Mouse (Mus musculus): ENCODE data around the gene Snx29. TPM values are rescaled to one million over a fixed set of nuclear protein-coding genes. Genes with fewer than 3 reads are reported as not detected.
"Not testable (repeated sequence)": the region's sequence is repeated elsewhere in the genome, so short reads cannot be mapped to it uniquely, and the experiment has no call there.

Gene Snx29
- 10 to 100 TPM; 32.1 to 33.4 TPM for total RNA-seq (2021)

GRCm38 (mm10) chr16:11322409-11323323 lies at the start of gene Snx29:
Gene Snx29, plus strand, starts transcription at chr16:11322908.
- DNase-seq (ENCODE audit: extremely low spot score in 1 of 2, low spot score in 2 of 2), result peak; percentile 96 to 98
- intact Hi-C loops (cut with DNase I), result loop anchor here (5.0 kb wide), 1 partner anchor 95 kb away; no protein-coding TSS in a partner anchor

- intact Hi-C loops (cut with DNase I), result no loop called here
- DNase-seq (ENCODE audit: extremely low spot score in 1 of 2, low spot score in 2 of 2), result no peak
These were observed 45.8 kb upstream of the Snx29 start for GRCm38 (mm10) chr16:11276888-11277287.

- intact Hi-C loops (cut with DNase I), result no loop called here
- no peak for DNase-seq (ENCODE audit: extremely low spot score in 1 of 2, low spot score in 2 of 2)
These were observed 43.9 kb upstream of the Snx29 start for GRCm38 (mm10) chr16:11278778-11279177.

- intact Hi-C loops (cut with DNase I), result no loop called here
- DNase-seq (ENCODE audit: extremely low spot score in 1 of 2, low spot score in 2 of 2), result peak; percentile 8 to 26
These were observed 40.0 kb upstream of the Snx29 start for GRCm38 (mm10) chr16:11282655-11283232.

- intact Hi-C loops (cut with DNase I), result no loop called here
- DNase-seq (ENCODE audit: extremely low spot score in 1 of 2, low spot score in 2 of 2), result no peak
These were observed 37.8 kb upstream of the Snx29 start for GRCm38 (mm10) chr16:11284881-11285280.

- no peak for DNase-seq (ENCODE audit: extremely low spot score in 1 of 2, low spot score in 2 of 2)
- intact Hi-C loops (cut with DNase I), result no loop called here
These were observed 36.8 kb upstream of the Snx29 start for GRCm38 (mm10) chr16:11285949-11286348.

- intact Hi-C loops (cut with DNase I), result not testable (repeated sequence)
These were observed 33.8 kb upstream of the Snx29 start for GRCm38 (mm10) chr16:11288873-11289272.

GRCm38 (mm10) chr16:11295583-11295982 lies 27.1 kb upstream of the Snx29 start:
- intact Hi-C loops (cut with DNase I); DNase-seq (ENCODE audit: extremely low spot score in 1 of 2, low spot score in 2 of 2): not testable (repeated sequence)

More at GRCm38 (mm10) chr16:11288873-11289272, 33.8 kb upstream of the Snx29 start:
- DNase-seq (ENCODE audit: extremely low spot score in 1 of 2, low spot score in 2 of 2), result not testable (repeated sequence)

GRCm38 (mm10) chr16:11297700-11298099 lies 25.0 kb upstream of the Snx29 start:
- peak in 1 of 2 experiments; percentile 34 for DNase-seq (ENCODE audit: extremely low spot score in 1 of 2, low spot score in 2 of 2)
- intact Hi-C loops (cut with DNase I), result not testable (repeated sequence)

GRCm38 (mm10) chr16:11303741-11304140 lies 19.0 kb upstream of the Snx29 start:
- no peak for DNase-seq (ENCODE audit: extremely low spot score in 1 of 2, low spot score in 2 of 2)
- intact Hi-C loops (cut with DNase I), result no loop called here

GRCm38 (mm10) chr16:11305531-11305930 lies 17.2 kb upstream of the Snx29 start:
- intact Hi-C loops (cut with DNase I), result no loop called here
- DNase-seq (ENCODE audit: extremely low spot score in 1 of 2, low spot score in 2 of 2), result no peak

- intact Hi-C loops (cut with DNase I), result no loop called here
These were observed 9.2 kb upstream of the Snx29 start, which contains the start of gene Tnfrsf17 for GRCm38 (mm10) chr16:11313512-11313911. Gene Tnfrsf17, plus strand, starts transcription at chr16:11313812.

GRCm38 (mm10) chr16:11315786-11316320 lies 6.9 kb upstream of the Snx29 start:
- no peak for DNase-seq (ENCODE audit: extremely low spot score in 1 of 2, low spot score in 2 of 2)
- intact Hi-C loops (cut with DNase I), result no loop called here

More at GRCm38 (mm10) chr16:11313512-11313911, 9.2 kb upstream of the Snx29 start, which contains the start of gene Tnfrsf17:
- DNase-seq (ENCODE audit: extremely low spot score in 1 of 2, low spot score in 2 of 2), result no peak

- no peak for DNase-seq (ENCODE audit: extremely low spot score in 1 of 2, low spot score in 2 of 2)
- intact Hi-C loops (cut with DNase I), result no loop called here
These were observed 6.0 kb upstream of the Snx29 start for GRCm38 (mm10) chr16:11316748-11317147.

- DNase-seq (ENCODE audit: extremely low spot score in 1 of 2, low spot score in 2 of 2), result peak in 1 of 2 experiments; percentile 26
- intact Hi-C loops (cut with DNase I), result no loop called here
These were observed 5.4 kb upstream of the Snx29 start for GRCm38 (mm10) chr16:11317324-11317723.

- DNase-seq (ENCODE audit: extremely low spot score in 1 of 2, low spot score in 2 of 2), result no peak
- intact Hi-C loops (cut with DNase I), result loop anchor here (5.0 kb wide), 1 partner anchor 94 kb away; no protein-coding TSS in a partner anchor
These were observed 780 bp downstream of the Snx29 start for GRCm38 (mm10) chr16:11323324-11324051.

GRCm38 (mm10) chr16:11330081-11330800 lies 7.5 kb downstream of the Snx29 start:
- no peak for DNase-seq (ENCODE audit: extremely low spot score in 1 of 2, low spot score in 2 of 2)
- intact Hi-C loops (cut with DNase I), result no loop called here

- intact Hi-C loops (cut with DNase I), result no loop called here
- no peak for DNase-seq (ENCODE audit: extremely low spot score in 1 of 2, low spot score in 2 of 2)
These were observed 8.3 kb downstream of the Snx29 start for GRCm38 (mm10) chr16:11331030-11331429.

Measured in left cerebral cortex, postnatal 10 days (tissue).